Mouse (Mus musculus) lung, embryonic 14.5 days (tissue): ENCODE data around the gene Stard13. TPM values are rescaled to one million over a fixed set of nuclear protein-coding genes. Genes with fewer than 3 reads are reported as not detected.

ENCODE experiments used
- ATAC-seq: fragments of 200-750 bp; cut with Nextera tagmentation; 2 replicates; pipeline ENCODE4 v1.8.0; 2017; ENCODE audit warnings: mild to moderate bottlenecking, moderate TSS enrichment, moderate library complexity; ENCODE audit not compliant: insufficient read depth
- DNase-seq: peaks from one replicate; pipeline ENCODE4 v3.0.0-alpha.2; 2015
- H3K27ac ChIP-seq: fragments of 300-500 bp; sonication (generic); 2 replicates; pipeline ENCODE4 v1.5.1; 2014; ENCODE audit warnings: low read depth, mild to moderate bottlenecking, moderate library complexity
- H3K27me3 ChIP-seq: fragments of 300-500 bp; sonication (generic); 2 replicates; pipeline ENCODE4 v1.6.1; 2014; ENCODE audit warnings: low read length, control low read depth; ENCODE audit not compliant: insufficient read depth
- H3K36me3 ChIP-seq: fragments of 300-500 bp; sonication (generic); 2 replicates; pipeline ENCODE4 v1.6.1; 2014; ENCODE audit warnings: control low read depth; ENCODE audit not compliant: insufficient read depth
- H3K4me1 ChIP-seq: fragments of 300-500 bp; sonication (generic); 2 replicates; pipeline ENCODE4 v1.6.1; 2014; ENCODE audit warnings: antibody characterized with exemption, control low read depth; ENCODE audit not compliant: insufficient read depth
- H3K4me2 ChIP-seq: fragments of 300-500 bp; sonication (generic); 2 replicates; pipeline ENCODE4 v1.6.1; 2014; ENCODE audit warnings: mild to moderate bottlenecking
- H3K4me3 ChIP-seq: fragments of 300-500 bp; sonication (generic); 2 replicates; pipeline ENCODE4 v1.5.1; 2014; ENCODE audit warnings: low read depth, low read length
- H3K9ac ChIP-seq: fragments of 300-500 bp; sonication (generic); 2 replicates; pipeline ENCODE4 v1.6.1; 2014
- H3K9me3 ChIP-seq: fragments of 300-500 bp; sonication (generic); 2 replicates; pipeline ENCODE4 v1.6.1; 2016; ENCODE audit warnings: low read depth, low read length, control low read depth
- CTCF ChIP-seq: IDR thresholded peaks from 2 replicates; pipeline ENCODE4 v1.5.1; 2016; ENCODE audit warnings: antibody characterized with exemption, low read depth
- WGBS: fragments of 180-500 bp; shearing (Covaris S2); extraction: QIAGEN DNeasy Blood & Tissue Kit; methylation state at CpG from one replicate; pipeline ENCODE4 v1.1.7; 2014; 5-methylcytosine and 5-hydroxymethylcytosine counted together
- polyA plus RNA-seq: library from polyadenylated mRNA; unstranded; fragments of >200 nt; fragmentation: Nextera tagmentation; extraction: Ambion mirVana; gene quantifications from 2 replicates; pipeline ENCODE4 v1.2.1, GENCODE M21; 2014

The Stard13 gene
- polyA plus RNA-seq, 1 experiment from 2014 or later: 14.5 TPM

DNA sequence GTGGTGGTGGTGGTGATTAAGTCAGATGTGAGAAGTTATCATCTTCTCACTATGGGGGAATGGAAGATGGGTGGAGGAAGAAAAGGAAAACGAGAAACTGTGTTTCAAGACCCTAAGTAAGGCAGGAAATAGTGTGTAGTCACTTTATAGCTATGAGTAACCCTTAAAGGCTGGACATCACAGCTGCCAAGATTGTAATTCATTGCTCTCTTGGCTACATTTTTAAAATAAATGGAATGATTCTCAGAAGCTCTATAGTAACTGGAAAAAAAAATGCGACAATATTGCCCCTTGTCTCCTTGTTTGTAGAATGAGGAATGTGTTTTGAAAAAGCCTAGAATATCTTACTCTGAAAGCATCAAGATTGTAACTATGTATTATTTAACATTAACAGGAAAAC lies 41.4 kb downstream of the Stard13 start:
- H3K9me3 ChIP-seq: no peaks in the 10 kb centered on the region
- DNase-seq: no peak

DNA sequence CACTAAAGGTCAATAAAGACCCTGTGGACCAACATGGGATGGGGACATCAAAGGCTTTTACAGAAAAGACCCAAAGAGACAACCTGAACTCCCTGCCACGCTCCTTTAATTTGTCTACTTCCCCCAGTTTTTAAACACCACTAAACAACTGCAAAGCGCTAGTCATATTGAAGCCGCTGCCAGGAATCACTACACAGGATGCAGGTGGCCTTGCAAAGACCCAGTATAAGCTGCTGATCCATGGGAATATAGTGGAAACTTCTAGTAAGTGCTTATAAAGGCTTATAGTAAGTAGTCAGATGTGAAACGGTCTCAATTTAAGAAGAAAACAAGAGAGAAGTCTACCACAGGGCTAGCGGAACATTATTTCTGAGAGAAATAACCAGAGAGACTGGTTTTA lies 42.9 kb downstream of the Stard13 start:
- DNase-seq (peak; percentile 50), ATAC-seq (no peak)
- H3K4me1 ChIP-seq: peaks cover 3% of the 10 kb centered on the region; the same call in 1 of the 2 replicates
- H3K27ac ChIP-seq: no peak overlapping the region
- no peak overlapping the region for H3K4me3 ChIP-seq
- no peak overlapping the region for H3K9ac ChIP-seq
- peak overlapping the region; percentile 83 for H3K4me2 ChIP-seq
- H3K9me3 ChIP-seq: no peaks in the 10 kb centered on the region
- no peaks in the 10 kb centered on the region for H3K36me3 ChIP-seq
- H3K27me3 ChIP-seq: no peaks in the 10 kb centered on the region
- WGBS: 69% methylated on average over 5 of the region's 5 CpGs
- no peak for TF ChIP-seq CTCF

More for the DNA sequence above, 41.4 kb downstream of the Stard13 start:
- Histone ChIP-seq H3K36me3 (no peaks in the 10 kb centered on the region), H3K27me3 (no peaks in the 10 kb centered on the region), H3K4me1 (peaks cover 9% of the 10 kb centered on the region; the same call in 1 of the 2 replicates), H3K4me2 (no peak overlapping the region), H3K27ac (no peak overlapping the region), H3K4me3 (no peak overlapping the region), H3K9ac (no peak overlapping the region)
- no peak for TF ChIP-seq CTCF
- ATAC-seq: no peak
- WGBS: 64% methylated on average over 2 of the region's 2 CpGs

DNA sequence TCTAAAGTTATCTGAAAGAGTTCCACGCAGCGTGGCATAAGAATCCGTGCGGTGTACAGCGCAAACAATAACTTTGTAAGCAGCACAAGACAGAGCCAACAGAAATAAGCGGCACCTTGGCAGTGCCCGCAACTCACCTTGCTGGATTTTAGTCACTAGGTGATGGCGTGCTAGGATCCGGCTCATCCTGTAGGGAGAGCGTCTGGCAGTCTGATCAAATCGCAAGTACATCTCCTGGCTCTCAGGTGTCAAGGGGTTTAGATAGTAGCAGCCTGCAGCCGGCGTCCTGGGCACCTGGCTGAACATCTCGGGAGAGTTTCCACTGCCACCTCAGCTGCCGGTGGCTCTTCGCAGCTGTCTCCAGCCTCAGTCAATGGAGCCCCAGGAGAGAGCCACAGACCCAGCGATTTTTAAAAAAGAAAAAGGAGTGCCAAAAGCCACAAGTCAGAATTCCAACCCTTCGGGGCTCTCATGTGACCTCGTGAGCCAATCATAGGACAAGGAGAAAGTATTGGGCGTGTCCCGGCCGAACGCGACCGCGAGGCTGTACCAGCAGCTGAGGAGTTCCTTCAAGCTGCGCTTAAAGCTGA lies 43.8 kb downstream of the Stard13 start:
- Histone ChIP-seq H3K4me1 (peaks cover 3% of the 10 kb centered on the region; the same call in 1 of the 2 replicates), H3K9me3 (no peaks in the 10 kb centered on the region), H3K9ac (peak overlapping the region; percentile 49), H3K27me3 (no peaks in the 10 kb centered on the region), H3K4me3 (peak overlapping the region; percentile 55), H3K27ac (0 out of 2 replicates have a peak overlapping the region, but pooled peaks have one; percentile 2), H3K4me2 (peak overlapping the region; percentile 83), H3K36me3 (no peaks in the 10 kb centered on the region)
- peak; percentile 97 for ATAC-seq
- WGBS: 3% methylated on average over 27 of the region's 27 CpGs
- no peak for TF ChIP-seq CTCF
- DNase-seq: peak; percentile 92

DNA sequence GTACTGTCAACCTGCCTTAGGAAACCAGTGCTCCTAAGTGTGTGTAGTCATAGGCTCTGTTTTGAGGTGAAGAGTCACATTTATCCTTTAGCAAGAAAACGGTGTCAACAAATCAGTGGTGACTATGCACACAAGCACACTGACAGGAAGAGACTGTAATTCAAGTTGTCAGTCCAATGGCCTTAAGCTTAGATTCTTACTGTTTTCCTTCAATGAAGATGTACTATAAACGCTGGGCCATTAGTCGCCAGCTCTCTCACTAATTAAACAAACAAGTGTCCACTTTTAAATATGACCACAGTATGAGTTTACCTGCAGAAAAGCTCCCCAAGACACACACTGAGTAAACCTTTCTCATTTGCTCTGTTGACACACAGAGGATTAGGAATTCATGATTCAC lies 44.3 kb downstream of the Stard13 start:
- no peak for ATAC-seq
- no peak for DNase-seq
- peaks cover 3% of the 10 kb centered on the region; the same call in 1 of the 2 replicates for H3K4me1 ChIP-seq
- peak overlapping the region; percentile 49 for H3K9ac ChIP-seq
- no peaks in the 10 kb centered on the region for H3K27me3 ChIP-seq
- peak overlapping the region; percentile 83 for H3K4me2 ChIP-seq
- no peaks in the 10 kb centered on the region for H3K9me3 ChIP-seq
- 0 out of 2 replicates have a peak overlapping the region, but pooled peaks have one; percentile 2 for H3K27ac ChIP-seq
- WGBS: 14% methylated on average over 3 of the region's 3 CpGs
- peak overlapping the region; percentile 55 for H3K4me3 ChIP-seq
- no peaks in the 10 kb centered on the region for H3K36me3 ChIP-seq
- TF ChIP-seq CTCF: no peak

DNA sequence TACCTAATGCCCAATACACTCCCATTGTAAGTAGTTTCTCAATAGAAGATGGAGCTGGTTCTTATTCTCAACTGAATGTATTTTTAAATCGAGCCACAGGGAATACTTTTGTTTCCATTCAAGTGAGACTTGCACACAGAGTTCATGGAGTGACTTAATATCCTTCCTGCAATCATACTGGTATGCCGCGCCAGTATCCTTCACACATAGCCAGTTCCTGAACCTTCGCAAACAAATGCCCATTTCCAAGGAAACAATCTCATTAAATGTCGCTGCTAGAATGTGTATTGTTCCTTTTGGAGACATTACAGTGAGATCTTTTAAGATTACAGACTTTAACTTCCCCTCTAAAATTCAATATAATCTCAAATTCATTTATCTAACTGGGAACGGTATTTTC lies 45.0 kb downstream of the Stard13 start:
- H3K9ac ChIP-seq: no peak overlapping the region
- peak overlapping the region; percentile 55; the same call in 1 of the 2 replicates for H3K4me3 ChIP-seq
- no peak for ATAC-seq
- H3K4me2 ChIP-seq: peak overlapping the region; percentile 83
- H3K4me1 ChIP-seq: peaks cover 3% of the 10 kb centered on the region; the same call in 1 of the 2 replicates
- H3K36me3 ChIP-seq: no peaks in the 10 kb centered on the region
- WGBS: 73% methylated on average over 6 of the region's 6 CpGs
- no peaks in the 10 kb centered on the region for H3K27me3 ChIP-seq
- no peaks in the 10 kb centered on the region for H3K9me3 ChIP-seq
- no peak for DNase-seq
- no peak for TF ChIP-seq CTCF
- H3K27ac ChIP-seq: no peak overlapping the region

DNA sequence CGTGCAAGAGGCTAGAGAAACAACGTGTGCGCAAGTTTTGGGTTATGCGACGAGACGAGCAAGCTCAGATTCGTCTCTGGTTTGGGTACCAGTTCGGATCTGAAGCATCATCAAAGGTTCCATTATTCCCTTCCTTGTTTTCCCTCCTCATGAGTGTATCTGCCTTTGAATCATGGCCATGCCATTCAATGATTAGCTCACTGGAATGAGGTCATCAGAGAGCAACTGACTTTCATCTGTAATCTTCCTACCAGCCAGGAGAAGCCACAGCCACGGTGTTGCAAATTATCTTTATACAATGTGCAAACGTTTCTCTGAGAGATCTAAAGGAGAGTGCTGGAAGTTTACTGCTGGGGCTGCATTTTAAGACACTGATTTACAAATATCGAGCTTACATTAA lies 46.3 kb downstream of the Stard13 start:
- H3K9me3 ChIP-seq: no peaks in the 10 kb centered on the region
- H3K4me2 ChIP-seq: no peak overlapping the region
- WGBS: 77% methylated on average over 11 of the region's 11 CpGs
- ATAC-seq: no peak
- no peak overlapping the region for H3K4me3 ChIP-seq
- peaks cover 3% of the 10 kb centered on the region; the same call in 1 of the 2 replicates for H3K4me1 ChIP-seq
- no peak overlapping the region for H3K9ac ChIP-seq
- H3K27me3 ChIP-seq: no peaks in the 10 kb centered on the region
- DNase-seq: no peak
- H3K27ac ChIP-seq: no peak overlapping the region
- H3K36me3 ChIP-seq: no peaks in the 10 kb centered on the region
- TF ChIP-seq CTCF: no peak

DNA sequence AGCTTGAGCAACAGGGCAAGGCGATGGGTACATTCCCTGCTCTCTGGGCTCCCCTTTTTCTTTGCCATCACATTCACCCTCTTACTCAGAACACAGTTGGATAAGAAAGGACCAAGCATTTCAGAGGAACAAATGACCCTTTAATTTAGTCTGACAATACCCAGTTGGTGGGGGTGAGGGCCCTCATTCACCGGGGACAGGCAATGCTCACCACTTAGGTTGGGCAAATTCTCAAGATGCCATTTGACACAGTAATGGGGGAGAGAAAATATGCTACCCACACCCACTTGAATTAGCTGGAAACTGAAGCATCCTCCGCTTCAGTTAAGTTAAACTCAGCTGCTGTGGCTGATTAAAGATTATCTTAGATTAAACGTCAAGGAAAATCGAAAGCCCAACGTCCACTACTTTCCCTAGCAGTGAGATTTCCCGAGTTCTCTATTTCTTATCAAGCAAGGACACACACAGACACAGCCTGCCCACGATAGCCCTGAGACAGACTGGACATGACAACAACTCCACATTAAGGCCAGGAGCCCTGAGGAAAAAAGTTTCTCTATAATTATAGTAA lies 48.3 kb downstream of the Stard13 start:
- no peak overlapping the region for H3K4me2 ChIP-seq
- H3K4me3 ChIP-seq: no peak overlapping the region
- H3K27ac ChIP-seq: no peak overlapping the region
- ATAC-seq: no peak
- H3K36me3 ChIP-seq: no peaks in the 10 kb centered on the region
- H3K27me3 ChIP-seq: no peaks in the 10 kb centered on the region
- no peaks in the 10 kb centered on the region for H3K9me3 ChIP-seq
- no peak for DNase-seq
- 54% methylated on average over 8 of the region's 8 CpGs for WGBS
- peaks cover 3% of the 10 kb centered on the region; the same call in 1 of the 2 replicates for H3K4me1 ChIP-seq
- H3K9ac ChIP-seq: no peak overlapping the region
- TF ChIP-seq CTCF: no peak
